Mouse (Mus musculus) heart, embryonic 14.5 days (tissue): ENCODE results near the gene Galr2. TPM values are rescaled to one million over a fixed set of nuclear protein-coding genes. Genes with fewer than 3 reads are reported as not detected.

Experiments
- ATAC-seq: fragments of 200-750 bp; cut with Nextera tagmentation; 2 replicates; pipeline ENCODE4 v1.8.0; 2017; ENCODE audit warnings: low read depth, moderate TSS enrichment; ENCODE audit not compliant: insufficient number of reproducible peaks, insufficient read depth, low FRiP score
- H3K27ac ChIP-seq, 2 experiments: fragments of 200-500 bp in 1 of 2; fragments of 300-500 bp in 1 of 2; sonication (generic) in 1 of 2; replicated peaks in 1 of 2; 2 replicates each; pipeline ENCODE4 v1.5.1; 2012 to 2014; ENCODE audit warnings: low read depth in 2 of 2, low read length in 2 of 2, control low read depth in 1 of 2, mild to moderate bottlenecking in 1 of 2, mixed read lengths in 1 of 2; ENCODE audit not compliant: control insufficient read depth in 1 of 2, insufficient read depth in 1 of 2
- H3K27me3 ChIP-seq: fragments of 300-500 bp; sonication (generic); 2 replicates; pipeline ENCODE4 v1.6.1; 2014; ENCODE audit warnings: mild to moderate bottlenecking, low read length, control low read depth; ENCODE audit not compliant: control insufficient read depth, insufficient read depth
- H3K36me3 ChIP-seq: fragments of 300-500 bp; sonication (generic); 2 replicates; pipeline ENCODE4 v1.6.1; 2014; ENCODE audit warnings: mild to moderate bottlenecking, control low read depth, low read length, mixed read lengths; ENCODE audit not compliant: control insufficient read depth, insufficient read depth
- H3K4me1 ChIP-seq, 2 experiments: fragments of 200-500 bp in 1 of 2; fragments of 300-500 bp in 1 of 2; sonication (generic) in 1 of 2; 2 replicates each; pipeline ENCODE4 v1.6.1; 2012 to 2014; ENCODE audit warnings: low read length in 2 of 2, control low read depth in 1 of 2, mixed read lengths in 1 of 2; ENCODE audit not compliant: control insufficient read depth in 2 of 2, insufficient read depth in 2 of 2
- H3K4me2 ChIP-seq: fragments of 300-500 bp; sonication (generic); 2 replicates; pipeline ENCODE4 v1.6.1; 2014; ENCODE audit warnings: mild to moderate bottlenecking, low read length
- H3K4me3 ChIP-seq, 2 experiments: fragments of 200-500 bp in 1 of 2; fragments of 300-500 bp in 1 of 2; sonication (generic) in 1 of 2; 2 replicates each; pipeline ENCODE4 v1.5.1; 2012 to 2014; ENCODE audit warnings: low read length in 2 of 2, mild to moderate bottlenecking in 2 of 2, control low read depth in 1 of 2, low read depth in 1 of 2, moderate library complexity in 1 of 2; ENCODE audit not compliant: control insufficient read depth in 1 of 2, insufficient read depth in 1 of 2
- H3K9ac ChIP-seq: fragments of 300-500 bp; sonication (generic); 2 replicates; pipeline ENCODE4 v1.6.1; 2014; ENCODE audit warnings: mild to moderate bottlenecking, low read length
- H3K9me3 ChIP-seq: fragments of 300-500 bp; sonication (generic); 2 replicates; pipeline ENCODE4 v1.6.1; 2016; ENCODE audit warnings: low read length, control low read depth; ENCODE audit not compliant: control insufficient read depth
- WGBS: fragments of 180-500 bp; shearing (Covaris S2); extraction: QIAGEN DNeasy Blood & Tissue Kit; methylation state at CpG from one replicate; pipeline ENCODE4 v1.1.7; 2014; 5-methylcytosine and 5-hydroxymethylcytosine counted together
- polyA plus RNA-seq: library from polyadenylated mRNA; unstranded; fragments of >200 nt; fragmentation: Nextera tagmentation; extraction: Ambion mirVana; gene quantifications from 2 replicates; pipeline ENCODE4 v1.2.1, GENCODE M21; 2014

Galr2 gene
- polyA plus RNA-seq, 1 experiment from 2014 or later, result not detected

GRCm38 (mm10) chr11:116307762-116308531 lies 27.2 kb downstream of the Galr2 start:
- Histone ChIP-seq H3K4me1 (peaks cover 3 to 7% of the 10 kb centered on the region in 2 experiments), H3K4me3 (no peak overlapping the region), H3K27ac (no peak overlapping the region), H3K9ac (no peak overlapping the region), H3K9me3 (no peaks in the 10 kb centered on the region), H3K36me3 (peaks cover 21% of the 10 kb centered on the region), H3K27me3 (no peaks in the 10 kb centered on the region), H3K4me2 (no peak overlapping the region)
- 86% methylated on average over 12 of the region's 12 CpGs for WGBS
- ATAC-seq, result no peak

GRCm38 (mm10) chr11:116309601-116310000 lies 28.9 kb downstream of the Galr2 start:
- no peaks in the 10 kb centered on the region for H3K9me3 ChIP-seq
- no peak overlapping the region for H3K4me3 ChIP-seq
- H3K9ac ChIP-seq, result no peak overlapping the region
- H3K4me2 ChIP-seq, result no peak overlapping the region
- peaks cover 3 to 7% of the 10 kb centered on the region in 2 experiments for H3K4me1 ChIP-seq
- no peak overlapping the region for H3K27ac ChIP-seq
- WGBS, result 57% methylated on average over 3 of the region's 3 CpGs
- no peak for ATAC-seq
- no peaks in the 10 kb centered on the region for H3K27me3 ChIP-seq
- H3K36me3 ChIP-seq, result peaks cover 4% of the 10 kb centered on the region

- no peak overlapping the region for H3K9ac ChIP-seq
- no peaks in the 10 kb centered on the region for H3K36me3 ChIP-seq
- H3K4me1 ChIP-seq, result no peaks in the 10 kb centered on the region; a peak in 1 of 4 replicates
- no peaks in the 10 kb centered on the region for H3K9me3 ChIP-seq
- no peaks in the 10 kb centered on the region for H3K27me3 ChIP-seq
- 34% methylated on average over 8 of the region's 8 CpGs for WGBS
- H3K4me3 ChIP-seq, result no peak overlapping the region
- H3K4me2 ChIP-seq, result no peak overlapping the region
- H3K27ac ChIP-seq, result no peak overlapping the region
- ATAC-seq, result no peak
Observed at GRCm38 (mm10) chr11:116311169-116311568, 30.4 kb downstream of the Galr2 start.

GRCm38 (mm10) chr11:116312359-116312758 lies 31.6 kb downstream of the Galr2 start:
- no peaks in the 10 kb centered on the region for H3K36me3 ChIP-seq
- no peaks in the 10 kb centered on the region for H3K4me1 ChIP-seq
- no peak overlapping the region for H3K4me3 ChIP-seq
- H3K27me3 ChIP-seq, result no peaks in the 10 kb centered on the region
- H3K4me2 ChIP-seq, result no peak overlapping the region
- no peaks in the 10 kb centered on the region for H3K9me3 ChIP-seq
- no peak overlapping the region for H3K27ac ChIP-seq
- WGBS, result 50% methylated on average over 8 of the region's 8 CpGs
- no peak for ATAC-seq
- H3K9ac ChIP-seq, result no peak overlapping the region

- Histone ChIP-seq H3K27ac (no peak overlapping the region), H3K36me3 (no peaks in the 10 kb centered on the region), H3K4me3 (peak overlapping the region; percentile 42 to 48), H3K4me2 (peak overlapping the region; percentile 90), H3K4me1 (peaks cover 0 to 3% of the 10 kb centered on the region in 2 experiments; a peak in 1 of 4 replicates), H3K9me3 (no peaks in the 10 kb centered on the region), H3K9ac (peak overlapping the region; percentile 70), H3K27me3 (peaks cover 3% of the 10 kb centered on the region; the same call in 1 of the 2 replicates)
- peak; percentile 62; the same call in 1 of the 2 replicates for ATAC-seq
- 2% methylated on average over 40 of the region's 41 CpGs for WGBS
Observed at GRCm38 (mm10) chr11:116318719-116319659, 38.2 kb downstream of the Galr2 start.

GRCm38 (mm10) chr11:116326963-116327603 lies 46.3 kb downstream of the Galr2 start:
- Histone ChIP-seq H3K27me3 (no peaks in the 10 kb centered on the region), H3K9ac (no peak overlapping the region), H3K27ac (no peak overlapping the region), H3K4me1 (peaks cover 8 to 11% of the 10 kb centered on the region in 2 experiments), H3K4me3 (no peak overlapping the region), H3K36me3 (no peaks in the 10 kb centered on the region), H3K4me2 (no peak overlapping the region), H3K9me3 (no peaks in the 10 kb centered on the region)
- WGBS, result 79% methylated on average over 7 of the region's 7 CpGs
- no peak for ATAC-seq
